Mouse (Mus musculus) forebrain, embryonic 10.5 days (tissue): ENCODE results near the gene Arl2. TPM values are rescaled to one million over a fixed set of nuclear protein-coding genes. Genes with fewer than 3 reads are reported as not detected.

Source experiments
- DNase-seq: peaks from one replicate; pipeline ENCODE4 v3.0.0-alpha.2; 2017; ENCODE audit warnings: low spot score; ENCODE audit errors: extremely low spot score
- H3K27ac ChIP-seq: fragments of 300-500 bp; sonication (generic); 2 replicates; pipeline ENCODE4 v1.5.1; 2016; ENCODE audit warnings: mild to moderate bottlenecking
- H3K27me3 ChIP-seq: fragments of 300-500 bp; sonication (generic); 2 replicates; pipeline ENCODE4 v1.6.1; 2016; ENCODE audit warnings: mild to moderate bottlenecking; ENCODE audit not compliant: poor library complexity, severe bottlenecking
- H3K36me3 ChIP-seq: fragments of 300-500 bp; sonication (generic); replicated peaks from 2 replicates; pipeline ENCODE4 v1.6.1; 2016; ENCODE audit warnings: mild to moderate bottlenecking, moderate library complexity
- H3K4me1 ChIP-seq: fragments of 300-500 bp; sonication (generic); 2 replicates; pipeline ENCODE4 v1.6.1; 2016
- H3K4me3 ChIP-seq: fragments of 300-500 bp; sonication (generic); 2 replicates; pipeline ENCODE4 v1.5.1; 2016; ENCODE audit warnings: mild to moderate bottlenecking, moderate library complexity
- H3K9me3 ChIP-seq: fragments of 300-500 bp; sonication (generic); 2 replicates; pipeline ENCODE4 v1.6.1; 2016; ENCODE audit warnings: mild to moderate bottlenecking, moderate library complexity
- WGBS: fragments of 180-500 bp; shearing (Covaris S2); methylation state at CpG from one replicate; pipeline ENCODE4 v1.1.7; 2016; 5-methylcytosine and 5-hydroxymethylcytosine counted together
- polyA plus RNA-seq: library from polyadenylated mRNA; unstranded; fragments of >200 nt; fragmentation: Nextera tagmentation; extraction: Ambion mirVana; gene quantifications from 2 replicates; pipeline ENCODE4 v1.2.1, GENCODE M21; 2016

Arl2 gene
- polyA plus RNA-seq, 1 experiment from 2014 or later: 112 TPM

GRCm38 (mm10) chr19:6088841-6089240 is 52.5 kb downstream of the Arl2 start:
- Histone ChIP-seq H3K4me1 (peaks cover 16% of the 10 kb centered on the region), H3K9me3 (no peaks in the 10 kb centered on the region), H3K4me3 (no peak overlapping the region), H3K27me3 (no peaks in the 10 kb centered on the region), H3K27ac (no peak overlapping the region), H3K36me3 (peaks cover 80% of the 10 kb centered on the region)
- DNase-seq: no peak
- 95% methylated on average over 13 of the region's 13 CpGs for WGBS

DNA sequence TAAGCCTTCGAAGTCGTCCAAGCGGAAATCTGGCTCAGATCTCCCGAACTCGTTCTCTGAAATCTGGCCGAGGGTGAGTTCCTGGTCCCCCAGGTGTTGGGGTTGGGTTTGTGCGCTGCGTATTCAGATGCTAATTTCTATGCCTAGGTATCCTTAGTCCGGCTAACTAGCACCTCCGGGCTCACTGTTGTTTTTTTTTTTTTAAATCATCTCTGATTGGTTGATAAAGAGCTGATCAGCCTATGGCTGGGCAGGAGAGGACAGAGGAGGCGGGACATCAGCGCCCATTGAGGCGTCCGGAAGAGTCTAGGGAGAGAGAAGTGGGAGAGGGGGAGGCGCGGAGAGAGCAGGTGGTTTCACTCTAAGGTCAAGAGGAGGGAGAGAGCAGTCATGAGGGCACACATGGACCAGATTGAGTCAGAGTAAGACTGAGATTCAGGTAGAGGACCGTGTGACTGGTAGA is 55.9 kb downstream of the Arl2 start:
- Histone ChIP-seq H3K4me1 (peaks cover 23% of the 10 kb centered on the region), H3K9me3 (no peaks in the 10 kb centered on the region), H3K36me3 (peaks cover 70% of the 10 kb centered on the region), H3K27ac (peak overlapping the region; percentile 91), H3K27me3 (no peaks in the 10 kb centered on the region), H3K4me3 (peak overlapping the region; percentile 89)
- peak; percentile 75 for DNase-seq
- WGBS: under 1% methylated on average over 17 of the region's 17 CpGs

DNA sequence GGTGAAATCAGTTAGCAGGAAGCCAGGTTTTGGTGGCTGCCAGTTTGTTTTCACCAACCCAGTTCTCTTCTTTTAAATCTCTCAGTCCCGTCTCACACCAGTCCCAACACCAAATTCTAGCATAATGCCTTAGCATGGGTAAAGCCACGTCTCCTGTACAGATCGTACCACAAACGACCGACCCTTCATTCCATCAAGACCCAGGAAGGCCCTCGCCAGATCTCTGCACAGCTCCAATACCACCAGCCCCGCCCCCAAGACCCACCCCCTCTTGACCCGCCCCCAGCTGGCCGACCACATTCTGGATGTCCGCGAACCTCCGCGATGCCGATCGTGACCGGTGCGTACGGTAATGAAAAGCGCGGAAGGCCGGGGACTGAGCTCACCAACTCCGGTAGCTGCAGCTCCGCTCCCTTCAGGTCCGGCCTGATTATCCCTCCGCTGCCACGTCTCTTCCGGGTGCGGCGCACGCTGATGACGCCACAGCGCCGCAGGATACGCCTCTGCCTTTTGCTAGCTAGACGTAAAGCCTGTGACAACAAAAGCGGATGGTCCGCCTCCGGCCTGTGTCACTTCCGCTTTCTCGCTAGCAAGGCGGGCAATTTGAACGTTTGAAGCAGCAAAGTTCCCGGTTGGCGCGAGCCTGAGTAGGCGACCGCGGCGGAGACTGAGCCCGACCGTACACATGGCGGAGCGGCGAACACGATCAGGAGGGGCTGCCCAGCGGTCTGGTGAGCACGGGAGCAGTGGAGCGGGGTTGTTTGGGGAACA is 56.7 kb downstream of the Arl2 start, which contains the start of the genes Zfpl1 and Cdca5:
Gene Zfpl1 (minus strand): TSS at position 479 of the 771 bp plus-strand sequence.
Gene Cdca5 (plus strand): TSS at position 506 of the 771 bp plus-strand sequence.
- H3K4me3 ChIP-seq: peak within 1 kb of the TSS; percentile 89

More for the DNA sequence above, 56.7 kb downstream of the Arl2 start, which contains the start of the genes Zfpl1 and Cdca5:
- Histone ChIP-seq H3K36me3 (peaks cover 70% of the 10 kb centered on the region), H3K4me1 (peaks cover 23% of the 10 kb centered on the region), H3K27me3 (no peaks in the 10 kb centered on the region), H3K9me3 (no peaks in the 10 kb centered on the region), H3K27ac (peak within 1 kb of the TSS; percentile 91)
- WGBS: under 1% methylated on average over 58 of the region's 58 CpGs
- DNase-seq: peak; percentile 98

Other genes starting within 250 kb of the Arl2 start
- gene Tigd3, start 247.4 kb downstream of the Arl2 start, polyA plus RNA-seq: 9.0 and 9.1 TPM in 2 replicates
- 246 and 247 TPM in 2 replicates for gene Dpf2, start 228.5 kb downstream of the Arl2 start, polyA plus RNA-seq
- 1.1 and 1.5 TPM in 2 replicates for gene Cdc42ep2, start 216.7 kb downstream of the Arl2 start, polyA plus RNA-seq
- gene Pola2, start 177.3 kb downstream of the Arl2 start, polyA plus RNA-seq: 122 and 126 TPM in 2 replicates
- not detected in 2 replicates for gene Slc22a20, start 155.4 kb downstream of the Arl2 start, polyA plus RNA-seq
- 2.5 and 3.0 TPM in 2 replicates for gene Capn1, start 125.7 kb downstream of the Arl2 start, polyA plus RNA-seq
- gene Syvn1, start 95.0 kb downstream of the Arl2 start, polyA plus RNA-seq: 30.8 and 32.2 TPM in 2 replicates
- 89.4 and 92.1 TPM in 2 replicates for gene Mrpl49, start 83.8 kb downstream of the Arl2 start, polyA plus RNA-seq
- 829 and 865 TPM in 2 replicates for gene Fau, start 83.7 kb downstream of the Arl2 start, polyA plus RNA-seq
- 35.1 and 38.7 TPM in 2 replicates for gene Znhit2, start 80.4 kb downstream of the Arl2 start, polyA plus RNA-seq
- gene Tm7sf2, start 73.2 kb downstream of the Arl2 start, polyA plus RNA-seq: 31.0 and 32.2 TPM in 2 replicates
- gene Vps51, start 64.3 kb downstream of the Arl2 start, polyA plus RNA-seq: 65.2 and 68.2 TPM in 2 replicates
- gene Tmem262, start 61.5 kb downstream of the Arl2 start, polyA plus RNA-seq: not detected in 2 replicates
- gene Gm28374, start 59.3 kb downstream of the Arl2 start, polyA plus RNA-seq: 1.7 and 3.1 TPM in 2 replicates
- gene Zfpl1, start 56.6 kb downstream of the Arl2 start, polyA plus RNA-seq: 74.0 and 78.0 TPM in 2 replicates
- 78.9 and 85.4 TPM in 2 replicates for gene Cdca5, start 56.6 kb downstream of the Arl2 start, polyA plus RNA-seq
- gene AC131692.1, start 47.1 kb downstream of the Arl2 start, polyA plus RNA-seq: 1.0 and 1.5 TPM in 2 replicates
- gene Naaladl1, start 35.8 kb downstream of the Arl2 start, polyA plus RNA-seq: 0.82 and 0.88 TPM in 2 replicates
- 64.2 and 64.6 TPM in 2 replicates for gene Sac3d1, start 22.9 kb downstream of the Arl2 start, polyA plus RNA-seq
- 24.1 and 25.6 TPM in 2 replicates for gene Snx15, start 13.2 kb downstream of the Arl2 start, polyA plus RNA-seq
- not detected in 2 replicates for gene Batf2, start 565 bp downstream of the Arl2 start, polyA plus RNA-seq
- gene Majin, start 42.8 kb upstream of the Arl2 start, polyA plus RNA-seq: not detected in 2 replicates
- gene Gpha2, start 84.8 kb upstream of the Arl2 start, polyA plus RNA-seq: 0.58 TPM in 1 of 2 replicates, not detected in the other
- gene Ppp2r5b, start 94.3 kb upstream of the Arl2 start, polyA plus RNA-seq: 21.6 and 24.4 TPM in 2 replicates
- gene Atg2a, start 100.1 kb upstream of the Arl2 start, polyA plus RNA-seq: 11.1 and 11.4 TPM in 2 replicates
- gene Ehd1, start 135.2 kb upstream of the Arl2 start, polyA plus RNA-seq: 76.8 and 82.1 TPM in 2 replicates
- 0.23 and 0.24 TPM in 2 replicates for gene Cdc42bpg, start 164.9 kb upstream of the Arl2 start, polyA plus RNA-seq
- 115 and 130 TPM in 2 replicates for gene Men1, start 193.4 kb upstream of the Arl2 start, polyA plus RNA-seq
- 12.6 and 14.5 TPM in 2 replicates for gene Map4k2, start 199.6 kb upstream of the Arl2 start, polyA plus RNA-seq
- 201 TPM in 2 replicates for gene Sf1, start 222.1 kb upstream of the Arl2 start, polyA plus RNA-seq
- gene Pygm, start 242.9 kb upstream of the Arl2 start, polyA plus RNA-seq: 0.83 and 2.0 TPM in 2 replicates